8 mouse cellular contexts compared by ENCODE assay signal in genomic region chr7:19084921-19085473, GRCm38 (mm10). TPM values are rescaled to one million over a fixed set of nuclear protein-coding genes. Genes with fewer than 3 reads are reported as not detected.
DNase-seq lines count a peak whose midpoint lies in the region; ATAC-seq and TF ChIP-seq lines count a peak whose summit lies in the region.
"Had no signal": no experiment of that assay in that cellular context is flagged by ENCODE, and none has a peak within 500 bp of the region (broad histone marks: within the 10 kb centered on the region; RNA-seq: fewer than 3 reads in every experiment).

No protein-coding gene starts in this region.

- H3K9me3 ChIP-seq in heart, embryonic 15.5 days (replicated peaks): no peaks in the 10 kb centered on the region
- no peaks in the 10 kb centered on the region for H3K9me3 ChIP-seq in limb, embryonic 13.5 days

- peak overlapping the region; percentile 63 for H3K4me2 ChIP-seq in heart, embryonic 15.5 days
- H3K4me2 ChIP-seq in limb, embryonic 13.5 days (replicated peaks): peak overlapping the region; percentile 50

- TF ChIP-seq CTCF in testis, adult 2 months (IDR thresholded peaks at IDR 0.05; ENCODE audit: control insufficient read depth, insufficient read depth, insufficient replicate concordance, low read depth, low read length): no peak

- no peak for TF ChIP-seq POLR2A in testis, adult 2 months (IDR thresholded peaks at IDR 0.05; ENCODE audit: control insufficient read depth, low read depth, low read length)

- H3K4me1 ChIP-seq in heart, embryonic 15.5 days (replicated peaks): peaks cover 69% of the 10 kb centered on the region
- H3K4me1 ChIP-seq in testis, adult 2 months (ENCODE audit: control insufficient read depth, insufficient read depth, low read length): peaks cover 20% of the 10 kb centered on the region
- peaks cover 48% of the 10 kb centered on the region for H3K4me1 ChIP-seq in limb, embryonic 13.5 days

- peak overlapping the region; percentile 86 for H3K27ac ChIP-seq in heart, embryonic 15.5 days
- H3K27ac ChIP-seq in testis, adult 2 months (ENCODE audit: control insufficient read depth, insufficient read depth, low read depth, low read length): peak overlapping the region; percentile 22; the same call in 1 of the 2 replicates
- no peak overlapping the region for H3K27ac ChIP-seq in limb, embryonic 13.5 days

- H3K4me3 ChIP-seq in heart, embryonic 15.5 days: peak overlapping the region; percentile 46
- H3K4me3 ChIP-seq in testis, adult 2 months (ENCODE audit: control insufficient read depth, low read depth, low read length): no peak overlapping the region
- H3K4me3 ChIP-seq in limb, embryonic 13.5 days: peak overlapping the region; percentile 27

- H3K9ac ChIP-seq in heart, embryonic 15.5 days: peak overlapping the region; percentile 12
- H3K9ac ChIP-seq in limb, embryonic 13.5 days: peak overlapping the region; percentile 53; the same call in 1 of the 2 replicates

- no peak for ATAC-seq in heart, embryonic 15.5 days (replicated peaks; ENCODE audit: insufficient number of reproducible peaks, insufficient read depth, low FRiP score, low read depth)
- ATAC-seq in limb, embryonic 13.5 days (ENCODE audit: low FRiP score, low read depth): no peak

- no peaks in the 10 kb centered on the region for H3K27me3 ChIP-seq in heart, embryonic 15.5 days
- H3K27me3 ChIP-seq in testis, adult 2 months (ENCODE audit: control insufficient read depth, insufficient read depth, low read length): no peaks in the 10 kb centered on the region
- no peaks in the 10 kb centered on the region for H3K27me3 ChIP-seq in limb, embryonic 13.5 days

- peaks cover 46% of the 10 kb centered on the region for H3K36me3 ChIP-seq in heart, embryonic 15.5 days
- H3K36me3 ChIP-seq in testis, adult 2 months (ENCODE audit: control insufficient read depth, insufficient read depth, low read length): no peaks in the 10 kb centered on the region; the same call in 1 of the 2 replicates
- peaks cover 62% of the 10 kb centered on the region for H3K36me3 ChIP-seq in limb, embryonic 13.5 days

- no peak for DNase-seq in heart, postnatal 4 days
- no peak for DNase-seq in testis, postnatal 14 days (ENCODE audit: low spot score)
- no peak for DNase-seq in embryo, embryonic 9.5 days (ENCODE audit: extremely low spot score)
- DNase-seq in urinary bladder, adult 18-20 months (ENCODE audit: low spot score in 2 of 2): no peak
- DNase-seq: thymus, postnatal 14 days had no signal

- WGBS in heart, embryonic 15.5 days: 30% methylated on average over 9 of the region's 9 CpGs
- 20% methylated on average over 9 of the region's 9 CpGs for WGBS in limb, embryonic 13.5 days

RNA-seq across cellular contexts. Expression of gene Dmpk, which starts 1.3 kb away (rescaled TPM):
- 51.9 and 57.3 TPM in 2 replicates for polyA plus RNA-seq in heart, embryonic 15.5 days (2015; fragmentation: Nextera tagmentation; extraction: Ambion mirVana)
- 100 to 1,000 TPM; 188 to 201 TPM for total RNA-seq in heart, postnatal 4 days (2021)
- polyA plus RNA-seq in testis, adult 2 months (2012; rRNA removed): 75.3 and 91.2 TPM in 2 replicates
- 22.6 and 23.1 TPM in 2 replicates for polyA plus RNA-seq in limb, embryonic 13.5 days (2015; fragmentation: Nextera tagmentation; extraction: Ambion mirVana)

RNA-seq across cellular contexts. Expression of gene Dmwd, which starts 9.0 kb away (rescaled TPM):
- 14.2 and 20.0 TPM in 2 replicates for polyA plus RNA-seq in heart, embryonic 15.5 days (2015; fragmentation: Nextera tagmentation; extraction: Ambion mirVana)
- total RNA-seq in heart, postnatal 4 days (2021): 10 to 100 TPM; 60.3 to 62.9 TPM
- polyA plus RNA-seq in testis, adult 2 months (2012; rRNA removed): 83.7 and 92.1 TPM in 2 replicates
- 16.8 and 17.4 TPM in 2 replicates for polyA plus RNA-seq in limb, embryonic 13.5 days (2015; fragmentation: Nextera tagmentation; extraction: Ambion mirVana)

RNA-seq across cellular contexts. Expression of gene Six5, which starts 9.4 kb away (rescaled TPM):
- 4.9 and 6.7 TPM in 2 replicates for polyA plus RNA-seq in heart, embryonic 15.5 days (2015; fragmentation: Nextera tagmentation; extraction: Ambion mirVana)
- 10 to 100 TPM; 10.3 to 10.4 TPM for total RNA-seq in heart, postnatal 4 days (2021)
- 3.3 and 3.5 TPM in 2 replicates for polyA plus RNA-seq in testis, adult 2 months (2012; rRNA removed)
- polyA plus RNA-seq in limb, embryonic 13.5 days (2015; fragmentation: Nextera tagmentation; extraction: Ambion mirVana): 13.4 and 13.9 TPM in 2 replicates

RNA-seq across cellular contexts. Expression of gene Rsph6a, which starts 30.5 kb away (rescaled TPM):
- not detected in 2 replicates for polyA plus RNA-seq in heart, embryonic 15.5 days (2015; fragmentation: Nextera tagmentation; extraction: Ambion mirVana)
- not detected for total RNA-seq in heart, postnatal 4 days (2021)
- 226 and 241 TPM in 2 replicates for polyA plus RNA-seq in testis, adult 2 months (2012; rRNA removed)
- not detected in 2 replicates for polyA plus RNA-seq in limb, embryonic 13.5 days (2015; fragmentation: Nextera tagmentation; extraction: Ambion mirVana)

RNA-seq across cellular contexts. Expression of gene Gm4969, which starts 33.2 kb away (rescaled TPM):
- 0.73 and 1.0 TPM in 2 replicates for polyA plus RNA-seq in heart, embryonic 15.5 days (2015; fragmentation: Nextera tagmentation; extraction: Ambion mirVana)
- total RNA-seq in heart, postnatal 4 days (2021): under 1 TPM; 0.33 to 0.56 TPM
- 13.2 and 16.4 TPM in 2 replicates for polyA plus RNA-seq in testis, adult 2 months (2012; rRNA removed)
- polyA plus RNA-seq in limb, embryonic 13.5 days (2015; fragmentation: Nextera tagmentation; extraction: Ambion mirVana): 4.2 and 4.3 TPM in 2 replicates
